Mouse (Mus musculus): ENCODE measurements around the gene Abat.
A peak's percentile ranks its signal among the peaks of the same experiment; 100 is the strongest.

The Abat gene

GRCm38 (mm10) chr16:8513236-8513906, at the start of gene Abat:
Abat (plus strand) TSS chr16:8513429.
- peak; percentile 89 to 93 for DNase-seq

GRCm38 (mm10) chr16:8470132-8470531, 43.1 kb upstream of the Abat start:
- DNase-seq = no peak

- peak; percentile 90 to 93 for DNase-seq
Observed at GRCm38 (mm10) chr16:8470603-8471481, 42.4 kb upstream of the Abat start, which contains the start of gene Mettl22. Mettl22 (plus strand) TSS chr16:8470788.

DNA sequence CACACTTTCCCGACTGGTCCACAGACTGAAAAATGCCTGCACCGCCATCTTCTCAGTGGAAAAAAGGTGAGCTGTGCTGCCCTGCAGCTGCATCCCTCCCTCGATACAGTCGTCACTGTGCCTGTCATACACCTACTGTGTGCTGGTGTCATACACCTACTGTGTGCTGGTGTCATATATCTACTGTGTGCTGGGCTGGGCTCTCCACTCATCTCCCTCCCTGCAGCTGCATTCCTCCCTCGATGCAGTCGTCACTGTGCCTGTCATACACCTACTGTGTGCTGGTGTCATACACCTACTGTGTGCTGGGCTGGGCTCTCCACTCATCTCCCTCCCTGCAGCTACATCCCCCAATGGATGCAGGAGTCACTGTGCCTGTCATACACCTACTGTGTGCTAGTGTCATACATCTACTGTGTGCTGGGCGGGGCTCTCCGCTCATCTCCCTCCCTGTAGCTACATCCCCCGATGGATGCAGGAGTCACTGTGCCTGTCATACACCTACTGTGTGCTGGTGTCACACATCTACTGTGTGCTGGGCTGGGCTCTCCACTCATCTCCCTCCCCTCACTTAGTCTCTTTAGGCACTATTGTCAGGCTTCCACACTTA, 25.7 kb upstream of the Abat start:
- no peak for DNase-seq

- DNase-seq = no peak
Observed at GRCm38 (mm10) chr16:8489340-8489739, 23.9 kb upstream of the Abat start.

GRCm38 (mm10) chr16:8491743-8492490, 21.3 kb upstream of the Abat start:
- no peak for DNase-seq

GRCm38 (mm10) chr16:8494268-8494667, 19.0 kb upstream of the Abat start:
- DNase-seq = peak; percentile 59 to 68

- DNase-seq = no peak
Observed at GRCm38 (mm10) chr16:8496967-8497366, 16.3 kb upstream of the Abat start.

GRCm38 (mm10) chr16:8504271-8504670, 9.0 kb upstream of the Abat start:
- no peak for DNase-seq

GRCm38 (mm10) chr16:8509894-8510293, 3.3 kb upstream of the Abat start:
- DNase-seq = no peak

DNA sequence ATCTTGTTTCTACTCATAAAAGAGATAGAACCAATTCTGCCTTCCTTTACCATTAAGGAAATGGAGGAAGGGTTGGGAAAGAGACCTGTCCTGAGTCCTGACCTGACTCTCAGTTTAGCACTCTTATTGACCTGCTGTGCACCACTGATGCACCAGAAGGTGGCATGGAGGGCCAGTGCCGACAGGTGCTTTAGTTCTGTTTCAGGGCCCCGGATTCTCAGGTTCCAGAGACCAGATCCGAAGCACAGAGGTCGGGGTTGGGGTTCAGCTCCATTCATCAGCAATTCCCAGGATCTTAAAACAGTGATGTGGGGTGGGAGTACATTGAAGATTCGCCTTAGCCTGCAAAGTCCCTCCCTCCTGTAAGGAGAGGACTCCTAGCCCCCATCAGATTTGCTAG, 399 bp upstream of the Abat start:
- DNase-seq = no peak

DNA sequence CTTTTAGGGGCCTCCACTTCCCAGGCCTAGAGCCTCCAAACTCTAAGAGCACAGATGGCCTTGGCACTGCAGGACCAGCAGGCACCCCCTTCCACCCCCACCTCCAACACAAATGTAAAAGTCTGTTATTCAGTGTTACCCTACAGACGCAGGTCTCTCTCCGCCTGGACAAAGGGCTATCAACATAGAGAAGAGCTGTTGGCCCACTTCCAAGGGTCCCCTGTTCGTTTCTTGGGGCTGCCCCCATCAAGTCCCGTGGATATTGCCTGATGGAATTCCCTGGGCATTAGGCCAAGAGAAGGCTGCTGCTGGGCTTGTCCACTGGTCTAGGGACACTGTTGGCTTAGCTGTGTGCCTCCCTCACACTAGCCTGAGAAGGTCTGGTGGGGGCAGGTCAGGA, 951 bp downstream of the Abat start:
- DNase-seq = peak; percentile 24 to 28

- no peak for DNase-seq
Observed at GRCm38 (mm10) chr16:8520525-8520924, 7.3 kb downstream of the Abat start.

DNA sequence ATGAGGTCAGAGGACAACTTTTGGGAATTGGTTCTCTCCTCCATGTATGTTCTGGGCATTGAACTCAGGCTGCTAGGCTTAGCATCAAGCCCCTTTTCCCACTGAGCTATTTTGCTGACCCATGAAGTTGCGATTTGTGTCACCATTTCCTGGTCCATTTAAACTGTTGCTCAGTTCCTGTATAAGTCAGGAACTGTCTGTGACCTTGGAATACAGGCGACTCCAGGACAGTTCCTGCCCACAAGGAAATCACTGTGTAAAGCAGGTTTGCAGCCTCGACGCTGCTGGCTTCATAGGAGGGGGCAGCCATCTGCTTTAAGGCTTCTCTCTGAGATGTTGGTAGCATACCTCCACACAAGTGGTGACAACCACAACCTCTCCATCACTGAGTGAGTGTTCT, 8.1 kb downstream of the Abat start:
- DNase-seq = no peak

DNA sequence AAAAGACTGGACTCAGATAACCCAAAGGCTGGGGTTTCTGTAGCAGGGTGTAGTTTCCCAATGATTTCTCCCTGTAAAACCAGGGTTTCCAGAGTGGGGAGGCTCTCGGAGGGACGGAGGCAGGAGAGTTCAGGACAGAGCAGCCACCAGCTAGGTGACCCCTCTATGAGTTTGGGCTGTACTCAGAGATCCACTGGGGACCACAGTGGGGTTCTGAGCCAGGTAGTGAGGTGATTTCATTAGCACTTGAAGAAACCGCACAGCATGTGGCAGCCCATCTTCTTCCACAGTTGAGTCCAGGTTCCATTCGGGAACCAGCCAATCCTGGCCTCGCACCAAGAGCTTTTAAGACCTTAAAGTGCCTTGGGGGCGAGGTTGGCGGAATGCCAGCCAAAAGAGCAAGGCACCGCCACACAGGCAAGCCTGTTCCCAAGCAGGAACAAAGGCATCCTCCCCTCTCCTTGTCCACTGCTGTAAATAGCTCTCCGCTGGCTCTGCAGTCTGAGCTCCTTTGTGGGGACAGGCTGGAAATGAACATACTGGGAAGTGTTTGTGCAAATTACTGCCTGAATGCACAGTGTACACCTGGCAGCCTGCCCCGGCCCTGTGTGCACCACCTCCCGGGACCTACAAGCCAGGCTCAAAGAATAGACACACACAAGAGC, 10.4 kb downstream of the Abat start:
- peak; percentile 61 to 71 for DNase-seq

DNA sequence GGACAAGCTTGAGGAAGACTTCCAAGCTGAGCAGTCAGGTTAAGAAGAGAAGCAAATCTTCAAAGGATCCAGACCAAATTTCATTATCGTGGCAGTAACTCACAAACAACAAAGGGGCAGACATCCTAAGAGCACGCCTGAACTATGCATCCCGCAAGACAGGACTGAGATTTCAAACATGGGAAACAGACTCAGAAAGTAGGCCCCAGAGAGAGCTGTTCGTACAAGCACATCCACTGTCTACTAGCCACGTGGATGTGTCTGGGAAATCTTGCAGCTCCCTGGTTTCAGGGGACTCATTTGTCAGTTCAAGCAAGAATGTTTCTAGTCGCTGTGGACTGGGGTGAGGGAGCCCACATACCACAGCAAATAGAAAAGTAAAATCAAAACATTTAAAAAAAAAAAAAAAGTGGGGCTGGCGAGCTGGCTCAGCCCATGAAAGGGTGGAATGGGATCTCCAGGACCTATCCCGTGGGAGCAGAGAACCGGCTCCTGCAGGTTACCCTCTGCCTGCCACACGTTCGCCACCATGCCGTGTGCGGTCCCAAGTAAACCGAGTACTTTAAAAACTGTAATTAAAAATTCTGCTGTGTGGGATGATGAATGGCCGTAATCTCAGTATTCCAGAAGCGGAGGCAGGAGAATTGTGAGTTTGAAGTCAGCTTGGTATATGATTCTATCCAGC, 11.1 kb downstream of the Abat start:
- no peak for DNase-seq

GRCm38 (mm10) chr16:8525293-8525692, 12.1 kb downstream of the Abat start:
- DNase-seq = no peak

GRCm38 (mm10) chr16:8525877-8526276, 12.6 kb downstream of the Abat start:
- DNase-seq = no peak

DNA sequence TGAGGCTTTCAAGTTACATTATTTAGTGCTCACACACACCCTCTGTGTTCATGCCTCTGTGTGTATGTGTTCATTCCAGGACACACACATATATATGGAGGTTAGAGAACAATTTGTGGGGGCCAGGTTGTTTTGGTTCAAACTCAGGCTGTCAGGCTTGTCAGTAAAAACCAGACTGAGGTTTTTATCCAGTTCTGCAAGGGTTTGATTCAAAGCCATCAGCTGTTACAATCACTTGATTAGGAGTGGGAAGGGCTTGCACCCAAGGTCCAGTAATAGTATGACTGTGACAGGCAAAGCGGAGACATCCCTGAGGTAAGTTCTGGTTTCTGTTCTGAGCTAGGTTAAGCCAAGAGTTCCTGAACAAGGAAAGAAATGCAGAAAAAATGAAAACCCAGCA, 16.2 kb downstream of the Abat start:
- DNase-seq = no peak

- DNase-seq = no peak
Observed at GRCm38 (mm10) chr16:8530018-8530417, 16.8 kb downstream of the Abat start.

- no peak for DNase-seq
Observed at GRCm38 (mm10) chr16:8532461-8532860, 19.2 kb downstream of the Abat start.

- DNase-seq = no peak
Observed at GRCm38 (mm10) chr16:8532894-8533293, 19.7 kb downstream of the Abat start.
